Mouse (Mus musculus): ENCODE data around the gene Ankrd44.

DNA sequence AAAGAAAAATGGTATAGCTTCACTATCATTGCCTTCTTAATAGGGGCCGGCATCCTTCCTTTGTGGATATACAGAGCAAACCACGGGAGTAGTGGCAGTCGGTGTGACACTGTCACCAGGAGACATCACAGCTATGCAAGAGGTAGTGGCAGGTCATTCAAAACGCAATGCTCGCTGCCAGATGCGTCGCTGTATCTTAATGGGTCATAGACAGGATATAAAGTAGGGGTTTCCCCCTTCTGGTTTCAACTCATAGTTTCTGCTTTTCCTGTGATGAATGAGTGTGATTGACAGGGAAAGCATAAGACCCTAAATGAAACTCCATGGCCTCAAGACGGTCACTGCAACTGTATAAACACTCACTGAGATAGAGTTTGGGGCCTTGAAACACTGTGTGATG is 98.4 kb downstream of the Ankrd44 start:
- no peak for TF ChIP-seq MAFK (IDR thresholded peaks at IDR 0.05; ENCODE audit: insufficient read depth, low read depth, low read length)
- no peak for TF ChIP-seq ZC3H11A (IDR thresholded peaks at IDR 0.05; ENCODE audit: borderline replicate concordance, low read depth, low read length)
- no peak for TF ChIP-seq CHD2 (IDR thresholded peaks at IDR 0.05; ENCODE audit: low read depth, low read length)

Measured in ES-E14 (cell line).